Mouse (Mus musculus): ENCODE data around the gene Chd3. TPM values are rescaled to one million over a fixed set of nuclear protein-coding genes. Genes with fewer than 3 reads are reported as not detected.

Chd3 gene
- polyA plus RNA-seq, 1 experiment from 2014 or later: 46.9 TPM

DNA sequence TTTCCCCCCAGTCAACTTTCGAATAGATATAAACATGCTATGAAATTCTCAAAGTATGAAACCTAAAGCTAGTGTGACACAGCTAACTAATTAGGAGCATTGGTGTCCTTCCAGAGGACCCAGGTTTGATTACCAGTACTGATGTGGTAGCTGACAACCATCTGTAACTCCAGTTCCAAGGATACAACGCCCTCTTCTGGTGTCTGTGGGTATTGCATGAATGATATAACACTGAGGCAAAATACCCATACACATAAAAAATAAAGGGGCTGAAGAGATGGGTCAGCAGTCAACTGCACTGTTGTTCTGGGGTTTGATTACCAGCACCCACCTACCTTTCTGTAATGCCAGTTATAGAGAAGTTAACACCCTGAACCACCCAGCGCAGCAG is 3.6 kb upstream of the Chd3 start:
- Histone ChIP-seq H3K27ac (peak overlapping the region; percentile 100; the same call in 1 of the 2 replicates), H3K9me3 (no peaks in the 10 kb centered on the region), H3K27me3 (ENCODE audit: insufficient read depth, poor library complexity, severe bottlenecking) (no peaks in the 10 kb centered on the region), H3K4me1 (replicated peaks) (peaks cover 54% of the 10 kb centered on the region), H3K36me3 (peaks cover 45% of the 10 kb centered on the region), H3K4me3 (0 out of 2 replicates have a peak overlapping the region, but pooled peaks have one; percentile 89)
- 61% methylated on average over 3 of the region's 3 CpGs for WGBS
- DNase-seq (ENCODE audit: low spot score): no peak

GRCm38 (mm10) chr11:69372056-69372779 is 3.0 kb upstream of the Chd3 start:
- 51% methylated on average over 12 of the region's 12 CpGs for WGBS
- H3K4me1 ChIP-seq (replicated peaks): peaks cover 59% of the 10 kb centered on the region
- DNase-seq (ENCODE audit: low spot score): peak; percentile 22
- peak overlapping the region; percentile 100 for H3K27ac ChIP-seq
- H3K9me3 ChIP-seq: no peaks in the 10 kb centered on the region
- H3K36me3 ChIP-seq: peaks cover 39% of the 10 kb centered on the region
- H3K27me3 ChIP-seq (ENCODE audit: insufficient read depth, poor library complexity, severe bottlenecking): no peaks in the 10 kb centered on the region
- peak overlapping the region; percentile 89 for H3K4me3 ChIP-seq

DNA sequence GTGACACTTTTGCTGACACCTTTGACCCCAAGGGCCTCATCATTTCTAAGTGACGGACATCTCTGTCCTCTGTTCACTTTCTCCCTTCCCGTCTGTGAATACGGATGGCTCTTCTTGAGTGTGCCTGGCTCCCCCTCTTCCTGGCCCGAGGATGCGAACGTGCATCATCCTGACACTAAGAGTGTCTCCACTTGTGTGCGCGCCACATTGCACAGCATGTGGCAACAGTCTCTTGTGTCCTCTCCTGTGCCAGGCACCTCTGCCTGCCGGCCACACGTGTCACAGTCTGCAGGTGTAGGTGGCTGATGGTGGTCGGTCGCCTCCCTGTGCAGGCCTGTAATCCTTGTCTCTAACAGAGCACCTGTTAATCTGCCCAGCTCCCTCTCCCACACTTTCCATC is 2.4 kb upstream of the Chd3 start:
- peak overlapping the region; percentile 100 for H3K27ac ChIP-seq
- DNase-seq (ENCODE audit: low spot score): peak; percentile 14
- no peaks in the 10 kb centered on the region for H3K27me3 ChIP-seq (ENCODE audit: insufficient read depth, poor library complexity, severe bottlenecking)
- WGBS: 23% methylated on average over 12 of the region's 12 CpGs
- peaks cover 65% of the 10 kb centered on the region for H3K4me1 ChIP-seq (replicated peaks)
- H3K36me3 ChIP-seq: peaks cover 34% of the 10 kb centered on the region
- peak overlapping the region; percentile 89 for H3K4me3 ChIP-seq
- H3K9me3 ChIP-seq: no peaks in the 10 kb centered on the region

GRCm38 (mm10) chr11:69370817-69371215 is 1.6 kb upstream of the Chd3 start:
- peak overlapping the region; percentile 89 for H3K4me3 ChIP-seq
- H3K9me3 ChIP-seq: no peaks in the 10 kb centered on the region
- no peaks in the 10 kb centered on the region for H3K27me3 ChIP-seq (ENCODE audit: insufficient read depth, poor library complexity, severe bottlenecking)
- H3K4me1 ChIP-seq (replicated peaks): peaks cover 73% of the 10 kb centered on the region
- DNase-seq (ENCODE audit: low spot score): peak; percentile 35
- 7% methylated on average over 9 of the region's 9 CpGs for WGBS
- peaks cover 27% of the 10 kb centered on the region for H3K36me3 ChIP-seq
- H3K27ac ChIP-seq: peak overlapping the region; percentile 100

DNA sequence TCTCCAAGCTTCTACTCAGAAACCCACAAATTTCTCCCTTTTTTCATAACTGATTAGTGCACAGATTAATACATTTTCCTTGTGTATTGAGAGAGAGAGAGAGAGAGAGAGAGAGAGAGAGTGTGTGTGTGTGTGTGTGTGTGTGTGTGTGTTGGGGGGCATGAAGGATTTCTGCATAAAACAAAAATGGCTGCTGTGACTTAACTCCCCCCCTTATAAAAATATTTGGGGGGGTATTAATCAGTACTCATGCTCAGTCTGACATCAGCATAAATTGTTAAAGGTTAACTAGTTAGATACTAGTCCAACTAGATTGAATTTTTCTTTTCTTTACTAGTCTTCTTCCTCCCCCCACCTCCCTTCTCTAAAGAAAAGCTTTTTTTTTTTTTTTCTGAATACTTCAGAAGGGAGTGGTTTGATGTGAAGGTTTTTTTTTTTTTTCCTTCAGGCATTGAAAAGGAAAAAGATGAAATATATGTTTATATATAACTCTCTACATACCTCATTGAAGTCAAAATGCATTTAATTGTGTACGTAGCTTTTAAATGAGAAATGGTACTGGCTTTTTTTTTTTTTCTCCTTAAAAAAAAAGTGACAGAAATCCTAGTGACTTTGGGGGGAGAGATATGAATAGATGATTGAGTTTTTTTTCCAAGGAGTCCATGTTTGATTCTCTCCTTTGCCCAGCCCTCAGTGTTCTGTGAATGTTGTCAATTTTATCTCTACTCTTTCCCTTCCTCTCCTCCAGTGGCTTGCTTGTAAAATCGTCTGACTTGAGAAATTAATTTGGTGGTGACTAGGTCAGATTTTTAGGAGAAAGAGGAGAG is 997 bp upstream of the Chd3 start:
- Histone ChIP-seq H3K4me1 (replicated peaks) (peaks cover 79% of the 10 kb centered on the region), H3K4me3 (peak overlapping the region; percentile 89), H3K9me3 (no peaks in the 10 kb centered on the region), H3K27ac (peak overlapping the region; percentile 100), H3K36me3 (peaks cover 23% of the 10 kb centered on the region), H3K27me3 (ENCODE audit: insufficient read depth, poor library complexity, severe bottlenecking) (no peaks in the 10 kb centered on the region)
- WGBS: 24% methylated on average over 2 of the region's 2 CpGs
- no peak for DNase-seq (ENCODE audit: low spot score)

DNA sequence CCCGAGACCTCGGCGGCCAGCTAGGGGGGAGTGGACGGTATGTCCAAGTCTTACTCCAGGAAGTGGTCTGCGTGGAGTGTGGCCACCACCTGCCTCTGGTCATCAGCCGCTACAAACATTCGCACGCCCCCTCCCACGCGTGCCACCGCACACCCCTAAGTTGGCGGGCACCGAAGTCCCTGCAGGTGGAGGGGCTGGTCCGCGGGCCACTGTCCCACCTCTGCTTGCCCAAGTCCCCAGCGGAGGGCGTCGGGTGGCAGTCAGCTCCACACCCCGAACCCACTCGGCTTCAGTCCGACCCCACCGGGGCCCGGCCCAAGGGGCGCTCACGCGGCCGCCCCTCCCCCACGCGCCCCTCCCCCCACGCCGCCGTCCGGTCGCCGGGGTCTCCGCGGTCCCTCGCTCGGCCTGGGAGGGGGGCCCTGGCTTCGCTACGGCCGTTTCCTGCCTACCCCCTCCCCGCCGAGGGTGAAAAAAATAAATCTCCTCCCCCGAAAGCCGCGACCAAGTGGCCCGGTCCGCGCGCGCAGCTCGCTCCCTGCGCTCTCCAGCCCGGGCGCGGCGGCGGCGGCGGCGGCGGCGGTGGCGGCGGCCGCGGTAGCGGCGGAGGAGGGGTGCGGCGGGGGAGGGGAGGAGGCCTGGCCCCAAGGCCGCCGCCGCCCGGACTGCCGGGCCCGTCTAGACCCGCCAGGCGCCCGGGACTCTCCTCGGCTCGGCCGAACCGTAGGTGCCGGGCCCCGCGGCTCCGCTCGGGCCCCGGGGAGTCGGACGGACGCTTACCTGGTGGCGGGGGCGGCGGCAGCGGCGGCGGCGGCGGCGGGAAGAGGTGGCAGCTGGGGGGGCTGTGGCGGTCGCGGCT is 621 bp downstream of the Chd3 start:
- Histone ChIP-seq H3K36me3 (peaks cover 23% of the 10 kb centered on the region), H3K27ac (peak overlapping the region; percentile 100), H3K27me3 (ENCODE audit: insufficient read depth, poor library complexity, severe bottlenecking) (no peaks in the 10 kb centered on the region), H3K4me1 (replicated peaks) (peaks cover 83% of the 10 kb centered on the region), H3K9me3 (no peaks in the 10 kb centered on the region), H3K4me3 (peak overlapping the region; percentile 89)
- no peak for DNase-seq (ENCODE audit: low spot score)
- under 1% methylated on average over 62 of the region's 106 CpGs for WGBS

DNA sequence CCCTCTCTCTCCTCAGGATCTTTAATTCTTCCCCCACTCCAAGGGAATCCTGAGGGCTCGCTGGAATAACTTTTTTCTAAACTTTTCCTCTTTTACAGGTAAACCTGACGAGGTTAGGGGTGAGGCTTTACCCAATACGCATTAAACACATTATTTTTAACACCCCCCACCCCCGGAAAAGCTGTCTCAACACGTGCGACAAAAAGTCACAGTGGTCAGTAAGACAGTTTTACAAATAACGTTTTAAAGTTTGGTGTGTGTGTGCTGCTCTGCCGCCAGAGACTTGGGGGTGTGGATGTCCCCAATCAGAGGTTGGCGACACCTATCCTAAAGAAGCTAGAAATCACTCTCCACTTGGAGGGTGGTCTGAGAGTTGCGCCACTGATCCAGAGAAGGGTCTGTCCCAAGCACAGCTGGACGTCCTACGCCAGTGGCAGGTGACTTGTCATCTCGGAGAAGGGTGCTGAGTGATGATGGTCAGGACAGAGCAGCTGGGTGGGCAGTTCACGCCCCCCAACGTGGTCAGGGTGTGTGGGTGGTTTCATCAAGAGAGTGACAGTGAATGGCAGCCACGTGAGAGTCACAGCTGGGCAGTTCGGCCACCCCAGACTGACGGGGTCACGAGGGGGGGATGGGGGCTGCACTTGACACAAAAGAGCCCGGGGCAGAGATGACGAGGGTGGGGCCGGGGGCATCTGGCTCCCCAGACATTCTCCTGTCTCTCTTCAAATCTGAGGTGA is 1.4 kb downstream of the Chd3 start:
- H3K4me1 ChIP-seq (replicated peaks): peaks cover 83% of the 10 kb centered on the region
- peak overlapping the region; percentile 100 for H3K27ac ChIP-seq
- DNase-seq (ENCODE audit: low spot score): peak; percentile 88
- under 1% methylated on average over 22 of the region's 22 CpGs for WGBS
- H3K27me3 ChIP-seq (ENCODE audit: insufficient read depth, poor library complexity, severe bottlenecking): no peaks in the 10 kb centered on the region
- no peaks in the 10 kb centered on the region for H3K9me3 ChIP-seq
- H3K36me3 ChIP-seq: peaks cover 23% of the 10 kb centered on the region
- peak overlapping the region; percentile 89 for H3K4me3 ChIP-seq

DNA sequence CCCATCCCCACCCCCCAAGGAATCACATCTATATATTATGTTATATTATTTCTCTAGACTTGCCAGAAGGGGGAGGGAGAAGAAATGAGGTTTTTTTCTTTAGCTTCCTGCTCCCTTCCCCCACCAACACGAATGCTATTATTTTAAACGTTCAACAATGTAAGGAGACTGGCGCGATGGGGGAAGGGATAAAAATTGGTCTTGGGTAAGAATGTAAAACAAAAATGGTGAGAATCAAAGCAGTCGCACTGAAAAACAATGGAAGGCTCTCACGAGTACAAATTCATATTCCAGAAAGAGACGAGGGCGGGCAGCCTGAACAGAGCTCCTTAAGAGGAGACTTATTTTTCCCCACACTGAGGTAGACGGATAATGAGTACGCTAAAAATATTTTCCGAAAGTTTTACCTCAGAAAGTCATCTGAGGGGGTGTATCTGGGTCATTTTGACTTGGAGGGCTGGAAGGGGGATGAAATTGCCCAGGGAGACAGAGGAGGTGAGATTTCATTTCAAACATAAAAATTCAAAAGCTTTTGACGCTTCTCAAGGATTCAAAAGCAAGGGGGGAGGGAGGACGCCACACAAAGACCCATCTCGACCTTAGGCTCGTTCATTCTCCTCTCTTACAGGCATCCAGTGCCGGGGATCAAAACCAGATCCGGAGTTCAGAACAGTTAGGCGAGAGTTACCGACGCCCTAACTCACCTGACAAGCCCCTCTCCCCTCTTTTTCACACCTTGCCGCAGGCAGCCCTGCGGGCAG is 2.2 kb downstream of the Chd3 start:
- no peaks in the 10 kb centered on the region for H3K9me3 ChIP-seq
- peak; percentile 56 for DNase-seq (ENCODE audit: low spot score)
- H3K27me3 ChIP-seq (ENCODE audit: insufficient read depth, poor library complexity, severe bottlenecking): no peaks in the 10 kb centered on the region
- peak overlapping the region; percentile 100 for H3K27ac ChIP-seq
- peaks cover 24% of the 10 kb centered on the region for H3K36me3 ChIP-seq
- peak overlapping the region; percentile 89 for H3K4me3 ChIP-seq
- WGBS: under 1% methylated on average over 22 of the region's 22 CpGs
- H3K4me1 ChIP-seq (replicated peaks): peaks cover 81% of the 10 kb centered on the region

- Histone ChIP-seq H3K4me1 (replicated peaks) (peaks cover 81% of the 10 kb centered on the region), H3K27ac (peak overlapping the region; percentile 100), H3K9me3 (no peaks in the 10 kb centered on the region), H3K4me3 (peak overlapping the region; percentile 89), H3K36me3 (peaks cover 32% of the 10 kb centered on the region), H3K27me3 (ENCODE audit: insufficient read depth, poor library complexity, severe bottlenecking) (no peaks in the 10 kb centered on the region)
- 1% methylated on average over 26 of the region's 26 CpGs for WGBS
- peak; percentile 87 for DNase-seq (ENCODE audit: low spot score)
Observed at GRCm38 (mm10) chr11:69366157-69366854, 2.9 kb downstream of the Chd3 start.

DNA sequence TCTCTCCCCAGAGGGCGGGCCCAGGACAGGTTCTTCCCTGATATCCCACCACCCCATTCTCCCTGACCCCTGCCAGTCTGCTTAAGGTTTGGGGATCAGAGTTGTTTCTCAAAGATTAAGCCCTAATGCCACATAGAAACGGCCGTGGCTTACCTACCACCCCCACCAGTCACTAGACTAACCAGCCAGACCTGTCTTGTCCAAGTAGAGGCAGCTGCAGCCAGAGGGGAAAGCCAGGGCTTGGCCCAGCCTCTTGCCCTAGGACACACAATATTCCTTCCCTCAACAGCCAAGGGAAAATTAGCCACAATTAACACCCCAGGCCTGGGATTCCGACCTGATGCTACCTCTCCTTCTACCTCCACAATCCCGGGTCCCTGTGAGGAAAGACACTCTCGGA is 3.5 kb downstream of the Chd3 start:
- Histone ChIP-seq H3K27ac (peak overlapping the region; percentile 100), H3K36me3 (peaks cover 37% of the 10 kb centered on the region), H3K27me3 (ENCODE audit: insufficient read depth, poor library complexity, severe bottlenecking) (no peaks in the 10 kb centered on the region), H3K9me3 (no peaks in the 10 kb centered on the region), H3K4me1 (replicated peaks) (peaks cover 78% of the 10 kb centered on the region), H3K4me3 (peak overlapping the region; percentile 89)
- DNase-seq (ENCODE audit: low spot score): no peak
- 33% methylated on average over 6 of the region's 6 CpGs for WGBS

DNA sequence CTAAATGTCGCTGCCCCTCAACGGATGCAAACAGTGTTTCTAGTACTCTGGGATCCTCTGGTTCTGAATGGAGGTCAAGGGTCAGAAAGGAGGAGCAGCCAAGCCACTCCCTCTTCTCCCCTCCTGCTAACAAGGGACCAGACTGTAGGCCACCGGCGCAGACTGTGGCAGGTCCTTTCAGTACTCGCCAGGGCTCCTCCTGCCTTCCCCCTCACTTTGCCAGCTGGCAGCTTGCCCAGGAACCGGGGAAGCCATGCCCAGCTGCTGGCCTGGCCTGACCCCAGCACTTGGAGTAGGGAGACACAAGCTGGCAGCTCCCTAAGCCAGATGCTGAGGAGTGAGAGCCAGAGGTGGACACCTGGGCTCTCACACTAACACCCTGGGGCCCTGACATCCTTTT is 4.3 kb downstream of the Chd3 start:
- peak overlapping the region; percentile 100 for H3K27ac ChIP-seq
- H3K36me3 ChIP-seq: peaks cover 46% of the 10 kb centered on the region
- H3K9me3 ChIP-seq: no peaks in the 10 kb centered on the region
- H3K4me1 ChIP-seq (replicated peaks): peaks cover 70% of the 10 kb centered on the region
- WGBS: 0% methylated on average over 6 of the region's 6 CpGs
- peak overlapping the region; percentile 89 for H3K4me3 ChIP-seq
- peak; percentile 59 for DNase-seq (ENCODE audit: low spot score)
- no peaks in the 10 kb centered on the region for H3K27me3 ChIP-seq (ENCODE audit: insufficient read depth, poor library complexity, severe bottlenecking)
